Mouse (Mus musculus) hindbrain, embryonic 14.5 days (tissue): Measurements from ENCODE around the gene Gm3187. TPM values are rescaled to one million over a fixed set of nuclear protein-coding genes. Genes with fewer than 3 reads are reported as not detected.
"Not testable (repeated sequence)": the region's sequence is repeated elsewhere in the genome, so short reads cannot be mapped to it uniquely, and the experiment has no call there.

Experiments
- ATAC-seq: fragments of 200-750 bp; cut with Nextera tagmentation; 2 replicates; pipeline ENCODE4 v1.8.0; 2017; ENCODE audit warnings: moderate number of reproducible peaks, mild to moderate bottlenecking, moderate TSS enrichment, moderate library complexity; ENCODE audit not compliant: low FRiP score
- DNase-seq: peaks from one replicate; pipeline ENCODE4 v3.0.0-alpha.2; 2015; ENCODE audit warnings: low spot score
- H3K27ac ChIP-seq: fragments of 300-500 bp; sonication (generic); 2 replicates; pipeline ENCODE4 v1.5.1; 2014; ENCODE audit warnings: mild to moderate bottlenecking, moderate library complexity
- H3K27me3 ChIP-seq: fragments of 300-500 bp; sonication (generic); 2 replicates; pipeline ENCODE4 v1.6.1; 2014; ENCODE audit warnings: mild to moderate bottlenecking, low read length, mixed read lengths; ENCODE audit not compliant: control insufficient read depth, insufficient read depth
- H3K36me3 ChIP-seq: fragments of 300-500 bp; sonication (generic); replicated peaks from 2 replicates; pipeline ENCODE4 v1.6.1; 2014; ENCODE audit not compliant: control insufficient read depth, insufficient read depth
- H3K4me1 ChIP-seq: fragments of 300-500 bp; sonication (generic); replicated peaks from 2 replicates; pipeline ENCODE4 v1.6.1; 2014; ENCODE audit warnings: antibody characterized with exemption, low read length, mixed read lengths; ENCODE audit not compliant: control insufficient read depth, insufficient read depth
- H3K4me2 ChIP-seq: fragments of 300-500 bp; sonication (generic); replicated peaks from 2 replicates; pipeline ENCODE4 v1.6.1; 2014; ENCODE audit warnings: mild to moderate bottlenecking, moderate library complexity
- H3K4me3 ChIP-seq: fragments of 300-500 bp; sonication (generic); replicated peaks from 2 replicates; pipeline ENCODE4 v1.5.1; 2014; ENCODE audit warnings: mild to moderate bottlenecking, low read length
- H3K9ac ChIP-seq: fragments of 300-500 bp; sonication (generic); 2 replicates; pipeline ENCODE4 v1.6.1; 2014
- H3K9me3 ChIP-seq: fragments of 300-500 bp; sonication (generic); 2 replicates; pipeline ENCODE4 v1.6.1; 2016; ENCODE audit warnings: low read length; ENCODE audit not compliant: control insufficient read depth
- WGBS: fragments of 180-500 bp; shearing (Covaris S2); extraction: QIAGEN DNeasy Blood & Tissue Kit; methylation state at CpG from one replicate; pipeline ENCODE4 v1.1.7; 2014; 5-methylcytosine and 5-hydroxymethylcytosine counted together
- polyA plus RNA-seq: library from polyadenylated mRNA; unstranded; fragments of >200 nt; fragmentation: Nextera tagmentation; extraction: Ambion mirVana; gene quantifications from 2 replicates; pipeline ENCODE4 v1.2.1, GENCODE M21; 2014

Gm3187 gene
- polyA plus RNA-seq, result not detected in 2 replicates

GRCm38 (mm10) chr14:5483907-5484306 is at the start of gene Gm3187:
Gene Gm3187, plus strand, starts transcription at chr14:5484207.
- H3K4me3 ChIP-seq, H3K27me3 ChIP-seq, DNase-seq, H3K9ac ChIP-seq, H3K27ac ChIP-seq, H3K4me2 ChIP-seq, H3K9me3 ChIP-seq, H3K36me3 ChIP-seq, H3K4me1 ChIP-seq, ATAC-seq: not testable (repeated sequence)
- 91% methylated on average over 4 of the region's 5 CpGs for WGBS

- not testable (repeated sequence) for H3K36me3 ChIP-seq, DNase-seq, H3K4me2 ChIP-seq, H3K4me1 ChIP-seq, H3K9ac ChIP-seq, H3K4me3 ChIP-seq, H3K27me3 ChIP-seq, H3K9me3 ChIP-seq, H3K27ac ChIP-seq, ATAC-seq
- WGBS, result no CpG with 5 or more reads among the region's 3 CpGs
Measured at GRCm38 (mm10) chr14:5455367-5455766, 28.6 kb upstream of the Gm3187 start, which contains the start of gene Gm3194. Gene Gm3194, minus strand, starts transcription at chr14:5455467.

- not testable (repeated sequence) for H3K27ac ChIP-seq, H3K4me2 ChIP-seq, DNase-seq, H3K27me3 ChIP-seq, H3K9me3 ChIP-seq, H3K36me3 ChIP-seq, H3K9ac ChIP-seq, H3K4me1 ChIP-seq, H3K4me3 ChIP-seq
- no CpG with 5 or more reads among the region's 19 CpGs for WGBS
- 0 out of 2 replicates have a peak, but pooled peaks have one; percentile 60 for ATAC-seq
Measured at GRCm38 (mm10) chr14:5460469-5460868, 23.5 kb upstream of the Gm3187 start.

GRCm38 (mm10) chr14:5477730-5478129 is 6.3 kb upstream of the Gm3187 start, which contains the start of gene Gm8246:
Gene Gm8246, minus strand, starts transcription at chr14:5477830.
- H3K4me3 ChIP-seq, H3K27ac ChIP-seq, DNase-seq, H3K9ac ChIP-seq, H3K36me3 ChIP-seq, H3K4me1 ChIP-seq, H3K9me3 ChIP-seq, H3K27me3 ChIP-seq, H3K4me2 ChIP-seq, ATAC-seq: not testable (repeated sequence)
- WGBS, result no CpG with 5 or more reads among the region's 3 CpGs

GRCm38 (mm10) chr14:5501374-5501773 is 17.4 kb downstream of the Gm3187 start, which contains the start of gene Gm3488:
Gene Gm3488, plus strand, starts transcription at chr14:5501674.
- DNase-seq, H3K9me3 ChIP-seq, H3K9ac ChIP-seq, H3K4me3 ChIP-seq, H3K4me1 ChIP-seq, H3K27me3 ChIP-seq, H3K36me3 ChIP-seq, H3K4me2 ChIP-seq, H3K27ac ChIP-seq, ATAC-seq: not testable (repeated sequence)
- WGBS, result no CpG with 5 or more reads among the region's 35 CpGs

GRCm38 (mm10) chr14:5538196-5538595 is 54.2 kb downstream of the Gm3187 start, which contains the start of gene Gm3532:
Gene Gm3532, plus strand, starts transcription at chr14:5538496.
- not testable (repeated sequence) for H3K27me3 ChIP-seq, H3K4me2 ChIP-seq, H3K4me1 ChIP-seq, H3K36me3 ChIP-seq, H3K27ac ChIP-seq, DNase-seq, ATAC-seq, H3K9ac ChIP-seq, H3K9me3 ChIP-seq, H3K4me3 ChIP-seq
- no CpG with 5 or more reads among the region's 2 CpGs for WGBS

Other genes starting within 250 kb of the Gm3187 start
- gene Gm3526, start 223.6 kb upstream of the Gm3187 start, polyA plus RNA-seq, result not detected in 2 replicates
- not detected in 2 replicates for gene Gm3542, start 149.3 kb upstream of the Gm3187 start, polyA plus RNA-seq
- gene Gm3500, start 95.2 kb upstream of the Gm3187 start, polyA plus RNA-seq, result 0.95 and 1.7 TPM in 2 replicates
- gene Gm3194, start 28.7 kb upstream of the Gm3187 start, polyA plus RNA-seq, result 3.8 and 4.5 TPM in 2 replicates
- gene Gm8246, start 6.4 kb upstream of the Gm3187 start, polyA plus RNA-seq, result not detected in 2 replicates
- gene Gm3488, start 17.5 kb downstream of the Gm3187 start, polyA plus RNA-seq, result 18.0 and 18.2 TPM in 2 replicates
- gene Gm3532, start 54.3 kb downstream of the Gm3187 start, polyA plus RNA-seq, result 0.15 TPM in 1 of 2 replicates, not detected in the other
- gene Gm8265, start 148.8 kb downstream of the Gm3187 start, polyA plus RNA-seq, result not detected in 2 replicates
- not detected in 2 replicates for gene Gm9603, start 203.2 kb downstream of the Gm3187 start, polyA plus RNA-seq